Mouse (Mus musculus): ENCODE results near the gene Chga.

- no peak for TF ChIP-seq GATA1 (IDR thresholded peaks at IDR 0.05; ENCODE audit: low read length)
- no peak for TF ChIP-seq TAL1 (IDR thresholded peaks at IDR 0.05; ENCODE audit: low read length)
These were observed 58.6 kb downstream of the Chga start for GRCm38 (mm10) chr12:102613411-102613810.
